Mouse (Mus musculus) kidney, adult 2 months (tissue): ENCODE measurements around the gene Zmiz1.

Experiments
- CTCF ChIP-seq: fragments of 200-500 bp; conservative IDR thresholded peaks from 2 replicates; pipeline ENCODE4 v1.5.1; 2011; ENCODE audit warnings: low read depth, mild to moderate bottlenecking, control low read depth, low read length, moderate library complexity, mixed read lengths; ENCODE audit not compliant: insufficient read depth, insufficient read length
- POLR2A ChIP-seq: fragments of 200-500 bp; IDR thresholded peaks from one replicate; pipeline ENCODE4 v1.6.1; 2011; ENCODE audit warnings: low read depth, low read length, control low read depth

DNA sequence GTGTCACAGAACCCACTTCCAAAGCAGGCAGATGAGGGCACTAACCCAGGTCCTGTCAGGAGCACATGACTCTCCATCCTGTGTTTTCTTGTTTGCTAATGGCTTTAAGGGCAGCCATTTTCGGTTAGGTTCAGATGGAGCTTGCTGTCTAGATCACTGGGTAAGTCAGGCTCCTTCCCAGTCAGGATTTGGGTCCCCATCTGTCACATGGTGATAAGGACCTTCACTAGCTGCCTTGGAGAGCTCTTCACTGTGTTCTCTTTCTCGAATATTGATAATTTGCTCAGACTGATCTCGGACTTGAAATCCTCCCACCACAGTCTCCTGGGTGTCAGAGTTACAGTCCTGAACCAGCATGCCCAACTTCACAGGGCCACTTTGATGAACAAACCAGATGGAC is 35.8 kb downstream of the Zmiz1 start:
- TF ChIP-seq POLR2A (no peak), CTCF (no peak)
